Mouse (Mus musculus): Measurements from ENCODE around the gene Il25. TPM values are rescaled to one million over a fixed set of nuclear protein-coding genes. Genes with fewer than 3 reads are reported as not detected.
"Not testable (repeated sequence)": the region's sequence is repeated elsewhere in the genome, so short reads cannot be mapped to it uniquely, and the experiment has no call there.

The Il25 gene
- polyA plus RNA-seq, 1 experiment from 2014 or later: not detected

- H3K27ac ChIP-seq (ENCODE audit: low read depth, low read length): no peak overlapping the region
- H3K27me3 ChIP-seq (ENCODE audit: control insufficient read depth, insufficient read depth, low read length): no peaks in the 10 kb centered on the region
- 75% methylated on average over 6 of the region's 6 CpGs for WGBS
- no peak overlapping the region for H3K4me3 ChIP-seq (ENCODE audit: low read depth, low read length)
- H3K9ac ChIP-seq (ENCODE audit: low read depth, low read length): no peak overlapping the region
- no peak overlapping the region for H3K4me2 ChIP-seq (replicated peaks; ENCODE audit: low read depth, low read length)
- ATAC-seq (ENCODE audit: low FRiP score) (no peak), DNase-seq (ENCODE audit: low spot score) (no peak)
- H3K4me1 ChIP-seq (replicated peaks; ENCODE audit: control insufficient read depth, insufficient read depth, low read length): no peaks in the 10 kb centered on the region
- no peaks in the 10 kb centered on the region for H3K36me3 ChIP-seq (ENCODE audit: control insufficient read depth, insufficient read depth, low read length)
- H3K9me3 ChIP-seq (ENCODE audit: control insufficient read depth, low read length): no peaks in the 10 kb centered on the region
These were observed 33.1 kb downstream of the Il25 start for GRCm38 (mm10) chr14:54965631-54966030.

GRCm38 (mm10) chr14:54966320-54966977 is 34.0 kb downstream of the Il25 start, which contains the start of gene Myh6:
TSS of gene Myh6 (minus strand) at chr14:54966927.
- 74% methylated on average over 7 of the region's 7 CpGs for WGBS
- no peaks in the 10 kb centered on the region for H3K36me3 ChIP-seq (ENCODE audit: control insufficient read depth, insufficient read depth, low read length)
- ATAC-seq (ENCODE audit: low FRiP score): no peak

GRCm38 (mm10) chr14:54967874-54968273 is 35.4 kb downstream of the Il25 start:
- no peaks in the 10 kb centered on the region for H3K36me3 ChIP-seq (ENCODE audit: control insufficient read depth, insufficient read depth, low read length)

More at GRCm38 (mm10) chr14:54966320-54966977, 34.0 kb downstream of the Il25 start, which contains the start of gene Myh6:
- Histone ChIP-seq H3K27me3 (ENCODE audit: control insufficient read depth, insufficient read depth, low read length) (no peaks in the 10 kb centered on the region), H3K9me3 (ENCODE audit: control insufficient read depth, low read length) (no peaks in the 10 kb centered on the region), H3K9ac (ENCODE audit: low read depth, low read length) (no peak within 1 kb of the TSS), H3K4me3 (ENCODE audit: low read depth, low read length) (no peak within 1 kb of the TSS), H3K4me1 (replicated peaks; ENCODE audit: control insufficient read depth, insufficient read depth, low read length) (no peaks in the 10 kb centered on the region), H3K4me2 (replicated peaks; ENCODE audit: low read depth, low read length) (no peak within 1 kb of the TSS), H3K27ac (ENCODE audit: low read depth, low read length) (no peak within 1 kb of the TSS)
- DNase-seq (ENCODE audit: low spot score): no peak

GRCm38 (mm10) chr14:54968344-54968743 is 35.8 kb downstream of the Il25 start:
- Histone ChIP-seq H3K9me3 (ENCODE audit: control insufficient read depth, low read length) (no peaks in the 10 kb centered on the region), H3K4me2 (replicated peaks; ENCODE audit: low read depth, low read length) (no peak overlapping the region), H3K27me3 (ENCODE audit: control insufficient read depth, insufficient read depth, low read length) (no peaks in the 10 kb centered on the region), H3K9ac (ENCODE audit: low read depth, low read length) (no peak overlapping the region), H3K36me3 (ENCODE audit: control insufficient read depth, insufficient read depth, low read length) (no peaks in the 10 kb centered on the region), H3K4me3 (ENCODE audit: low read depth, low read length) (no peak overlapping the region), H3K27ac (ENCODE audit: low read depth, low read length) (no peak overlapping the region), H3K4me1 (replicated peaks; ENCODE audit: control insufficient read depth, insufficient read depth, low read length) (no peaks in the 10 kb centered on the region)
- ATAC-seq (ENCODE audit: low FRiP score) (no peak), DNase-seq (ENCODE audit: low spot score) (no peak)

More at GRCm38 (mm10) chr14:54967874-54968273, 35.4 kb downstream of the Il25 start:
- H3K9me3 ChIP-seq (ENCODE audit: control insufficient read depth, low read length): no peaks in the 10 kb centered on the region
- no peaks in the 10 kb centered on the region for H3K4me1 ChIP-seq (replicated peaks; ENCODE audit: control insufficient read depth, insufficient read depth, low read length)
- H3K4me2 ChIP-seq (replicated peaks; ENCODE audit: low read depth, low read length): no peak overlapping the region
- no peak overlapping the region for H3K9ac ChIP-seq (ENCODE audit: low read depth, low read length)
- no peaks in the 10 kb centered on the region for H3K27me3 ChIP-seq (ENCODE audit: control insufficient read depth, insufficient read depth, low read length)
- ATAC-seq (ENCODE audit: low FRiP score) (no peak), DNase-seq (ENCODE audit: low spot score) (no peak)
- H3K27ac ChIP-seq (ENCODE audit: low read depth, low read length): no peak overlapping the region
- 80% methylated on average over 3 of the region's 3 CpGs for WGBS
- H3K4me3 ChIP-seq (ENCODE audit: low read depth, low read length): no peak overlapping the region

GRCm38 (mm10) chr14:54972786-54973185 is 40.3 kb downstream of the Il25 start:
- not testable (repeated sequence) for H3K9ac ChIP-seq (ENCODE audit: low read depth, low read length); H3K4me1 ChIP-seq (replicated peaks; ENCODE audit: control insufficient read depth, insufficient read depth, low read length); H3K27me3 ChIP-seq (ENCODE audit: control insufficient read depth, insufficient read depth, low read length); H3K27ac ChIP-seq (ENCODE audit: low read depth, low read length); H3K4me3 ChIP-seq (ENCODE audit: low read depth, low read length); H3K9me3 ChIP-seq (ENCODE audit: control insufficient read depth, low read length); H3K36me3 ChIP-seq (ENCODE audit: control insufficient read depth, insufficient read depth, low read length); H3K4me2 ChIP-seq (replicated peaks; ENCODE audit: low read depth, low read length); ATAC-seq (ENCODE audit: low FRiP score); DNase-seq (ENCODE audit: low spot score)
- WGBS: 89% methylated on average over 7 of the region's 11 CpGs

GRCm38 (mm10) chr14:54974068-54974791 is 41.7 kb downstream of the Il25 start:
- no peaks in the 10 kb centered on the region for H3K9me3 ChIP-seq (ENCODE audit: control insufficient read depth, low read length)
- DNase-seq (ENCODE audit: low spot score): peak; percentile 42
- H3K4me2 ChIP-seq (replicated peaks; ENCODE audit: low read depth, low read length): no peak overlapping the region
- ATAC-seq (ENCODE audit: low FRiP score): no peak
- H3K4me1 ChIP-seq (replicated peaks; ENCODE audit: control insufficient read depth, insufficient read depth, low read length): no peaks in the 10 kb centered on the region; the same call in 1 of the 2 replicates
- H3K36me3 ChIP-seq (ENCODE audit: control insufficient read depth, insufficient read depth, low read length): no peaks in the 10 kb centered on the region
- H3K27me3 ChIP-seq (ENCODE audit: control insufficient read depth, insufficient read depth, low read length): no peaks in the 10 kb centered on the region
- no peak overlapping the region for H3K4me3 ChIP-seq (ENCODE audit: low read depth, low read length)
- H3K9ac ChIP-seq (ENCODE audit: low read depth, low read length): no peak overlapping the region
- 70% methylated on average over 6 of the region's 6 CpGs for WGBS
- H3K27ac ChIP-seq (ENCODE audit: low read depth, low read length): no peak overlapping the region

GRCm38 (mm10) chr14:54976633-54977032 is 44.1 kb downstream of the Il25 start, which contains the start of gene Gm17428:
TSS of gene Gm17428 (plus strand) at chr14:54976933.
- H3K27ac ChIP-seq (ENCODE audit: low read depth, low read length): no peak within 1 kb of the TSS
- no peaks in the 10 kb centered on the region for H3K27me3 ChIP-seq (ENCODE audit: control insufficient read depth, insufficient read depth, low read length)
- H3K4me1 ChIP-seq (replicated peaks; ENCODE audit: control insufficient read depth, insufficient read depth, low read length): no peaks in the 10 kb centered on the region; the same call in 1 of the 2 replicates
- ATAC-seq (ENCODE audit: low FRiP score) (no peak), DNase-seq (ENCODE audit: low spot score) (no peak)
- H3K4me2 ChIP-seq (replicated peaks; ENCODE audit: low read depth, low read length): no peak within 1 kb of the TSS
- H3K9ac ChIP-seq (ENCODE audit: low read depth, low read length): no peak within 1 kb of the TSS
- H3K4me3 ChIP-seq (ENCODE audit: low read depth, low read length): no peak within 1 kb of the TSS
- no peaks in the 10 kb centered on the region for H3K9me3 ChIP-seq (ENCODE audit: control insufficient read depth, low read length)
- 69% methylated on average over 1 of the region's 1 CpGs for WGBS
- H3K36me3 ChIP-seq (ENCODE audit: control insufficient read depth, insufficient read depth, low read length): no peaks in the 10 kb centered on the region

GRCm38 (mm10) chr14:54978664-54979063 is 46.2 kb downstream of the Il25 start:
- Histone ChIP-seq H3K4me1 (replicated peaks; ENCODE audit: control insufficient read depth, insufficient read depth, low read length) (no peaks in the 10 kb centered on the region; the same call in 1 of the 2 replicates), H3K36me3 (ENCODE audit: control insufficient read depth, insufficient read depth, low read length) (no peaks in the 10 kb centered on the region), H3K9me3 (ENCODE audit: control insufficient read depth, low read length) (no peaks in the 10 kb centered on the region), H3K27me3 (ENCODE audit: control insufficient read depth, insufficient read depth, low read length) (no peaks in the 10 kb centered on the region), H3K4me2 (replicated peaks; ENCODE audit: low read depth, low read length) (no peak overlapping the region), H3K9ac (ENCODE audit: low read depth, low read length) (no peak overlapping the region), H3K27ac (ENCODE audit: low read depth, low read length) (no peak overlapping the region), H3K4me3 (ENCODE audit: low read depth, low read length) (no peak overlapping the region)
- 92% methylated on average over 8 of the region's 8 CpGs for WGBS
- ATAC-seq (ENCODE audit: low FRiP score) (no peak), DNase-seq (ENCODE audit: low spot score) (no peak)

- Histone ChIP-seq H3K9me3 (ENCODE audit: control insufficient read depth, low read length) (no peaks in the 10 kb centered on the region), H3K36me3 (ENCODE audit: control insufficient read depth, insufficient read depth, low read length) (no peaks in the 10 kb centered on the region), H3K4me1 (replicated peaks; ENCODE audit: control insufficient read depth, insufficient read depth, low read length) (no peaks in the 10 kb centered on the region), H3K27ac (ENCODE audit: low read depth, low read length) (no peak overlapping the region), H3K4me2 (replicated peaks; ENCODE audit: low read depth, low read length) (no peak overlapping the region), H3K27me3 (ENCODE audit: control insufficient read depth, insufficient read depth, low read length) (no peaks in the 10 kb centered on the region), H3K9ac (ENCODE audit: low read depth, low read length) (no peak overlapping the region), H3K4me3 (ENCODE audit: low read depth, low read length) (no peak overlapping the region)
- DNase-seq (ENCODE audit: low spot score) (no peak), ATAC-seq (ENCODE audit: low FRiP score) (no peak)
- 95% methylated on average over 7 of the region's 7 CpGs for WGBS
These were observed 49.4 kb downstream of the Il25 start for GRCm38 (mm10) chr14:54981934-54982333.
